Mouse (Mus musculus): ENCODE data around the gene Grhl1. TPM values are rescaled to one million over a fixed set of nuclear protein-coding genes. Genes with fewer than 3 reads are reported as not detected.

Grhl1 gene
- total RNA-seq, 1 experiment from 2014 or later = 0.29 TPM

Other genes with a start within 250 kb of the Grhl1 start
- 44.6 to 78.9 TPM (median 57.4 TPM) in 3 replicates for gene Taf1b, start 73.9 kb upstream of the Grhl1 start, total RNA-seq (2017)
- 27.5 to 35.9 TPM (median 31.5 TPM) in 3 replicates for gene Klf11, start 79.0 kb downstream of the Grhl1 start, total RNA-seq (2017)
- gene Cys1, start 109.5 kb downstream of the Grhl1 start, total RNA-seq (2017) = not detected in 3 replicates
- 5.4 to 11.1 TPM (median 6.5 TPM) in 3 replicates for gene Rrm2, start 136.0 kb downstream of the Grhl1 start, total RNA-seq (2017)